In the genomic region with DNA sequence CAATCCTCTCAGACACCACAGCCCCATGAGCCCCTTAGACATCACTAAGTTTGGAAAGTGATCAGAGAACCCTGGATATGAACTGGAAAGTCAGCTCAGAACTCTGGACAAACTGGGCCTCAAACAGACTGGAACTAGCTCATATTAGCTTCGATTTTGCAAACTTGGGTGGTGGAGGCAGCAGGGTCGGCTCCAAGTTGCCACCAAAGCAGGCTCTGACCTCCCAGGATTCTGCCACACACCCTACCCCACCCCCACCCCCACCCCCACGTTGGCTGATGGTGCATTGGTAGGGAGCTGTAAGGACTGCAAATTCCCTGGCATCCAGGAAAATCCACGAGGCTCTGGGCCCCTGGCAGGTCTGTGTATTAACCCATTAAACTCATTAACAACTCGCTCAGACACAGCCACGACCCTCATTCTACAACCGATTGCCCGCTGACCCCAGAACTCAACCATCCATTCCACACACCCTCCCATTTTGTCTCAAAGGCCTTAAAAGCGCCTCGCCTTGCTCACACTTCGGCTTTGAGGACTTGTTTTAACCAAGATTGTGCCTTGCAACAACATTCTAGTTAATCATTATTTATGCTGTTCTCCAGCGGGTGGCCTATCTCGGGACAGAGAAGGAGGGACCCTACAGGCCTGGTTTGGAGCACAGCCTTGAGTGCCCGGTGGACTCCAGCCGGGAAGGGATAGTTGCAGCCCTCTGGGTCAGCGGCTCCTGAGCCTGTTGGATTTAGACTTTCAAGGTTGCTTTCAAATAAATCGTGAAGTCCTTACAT, we compare ENCODE assay signal across 8 mouse cellular contexts. TPM values are rescaled to one million over a fixed set of nuclear protein-coding genes. Genes with fewer than 3 reads are reported as not detected.
DNase-seq lines count a peak whose midpoint lies in the region; ATAC-seq lines count a peak whose summit lies in the region.

No protein-coding gene starts in this region.

- 6% methylated on average over 17 of the region's 17 CpGs for WGBS in hindbrain, embryonic 10.5 days
- 3% methylated on average over 17 of the region's 17 CpGs for WGBS in neural tube, embryonic 11.5 days

- H3K9me3 ChIP-seq in hindbrain, embryonic 10.5 days = no peaks in the 10 kb centered on the region
- H3K9me3 ChIP-seq in neural tube, embryonic 11.5 days (ENCODE audit: control insufficient read depth, low read length) = no peaks in the 10 kb centered on the region

- H3K27ac ChIP-seq in hindbrain, embryonic 10.5 days = peak overlapping the region; percentile 91
- no peak overlapping the region for H3K27ac ChIP-seq in neural tube, embryonic 11.5 days (ENCODE audit: low read depth, low read length)

- H3K36me3 ChIP-seq in hindbrain, embryonic 10.5 days = no peaks in the 10 kb centered on the region
- no peaks in the 10 kb centered on the region for H3K36me3 ChIP-seq in neural tube, embryonic 11.5 days (ENCODE audit: control insufficient read depth, insufficient read depth, low read length)

- peaks cover 91% of the 10 kb centered on the region for H3K4me1 ChIP-seq in hindbrain, embryonic 10.5 days (replicated peaks)
- peaks cover 36% of the 10 kb centered on the region for H3K4me1 ChIP-seq in neural tube, embryonic 11.5 days (ENCODE audit: control insufficient read depth, insufficient read depth, low read length)

- DNase-seq in heart, adult 11 months = peak; percentile 76
- no peak for DNase-seq in heart, postnatal 36 days
- DNase-seq in hindbrain, embryonic 10.5 days (ENCODE audit: low spot score) = peak; percentile 46
- peak; percentile 61 to 75 for DNase-seq in kidney, postnatal 4 days
- DNase-seq in neural tube, embryonic 11.5 days (ENCODE audit: low spot score) = peak; percentile 39
- no peak for DNase-seq in cerebellum, postnatal 25 days
- DNase-seq in Muller cell, postnatal 12 days (ENCODE audit: inconsistent ontology term) = no peak
- DNase-seq in left cerebral cortex, postnatal 14 days (ENCODE audit: low spot score in 2 of 2) = no peak

- intact Hi-C loops in heart, postnatal 36 days (cut with DNase I) = no loop called here
- intact Hi-C loops in left cerebral cortex, postnatal 14 days (cut with DNase I) = no loop called here

- peaks cover 85% of the 10 kb centered on the region for H3K27me3 ChIP-seq in hindbrain, embryonic 10.5 days (ENCODE audit: insufficient read depth, poor library complexity, severe bottlenecking)
- peaks cover 5% of the 10 kb centered on the region; the same call in 1 of the 2 replicates for H3K27me3 ChIP-seq in neural tube, embryonic 11.5 days (ENCODE audit: control insufficient read depth, insufficient read depth, low read length)

- H3K9ac ChIP-seq in neural tube, embryonic 11.5 days (ENCODE audit: low read length) = peak overlapping the region; percentile 68

- ATAC-seq in neural tube, embryonic 11.5 days (ENCODE audit: insufficient read depth, low FRiP score, low TSS enrichment) = no peak

- H3K4me2 ChIP-seq in neural tube, embryonic 11.5 days (ENCODE audit: low read depth) = peak overlapping the region; percentile 68

- H3K4me3 ChIP-seq in hindbrain, embryonic 10.5 days = peak overlapping the region; percentile 83
- H3K4me3 ChIP-seq in neural tube, embryonic 11.5 days (ENCODE audit: low read depth, low read length) = peak overlapping the region; percentile 73

RNA-seq across cellular contexts. Expression of a gene that starts 3.6 kb away (rescaled TPM):
- 1 to 10 TPM in 1 of 2 experiments, under 1 TPM in 1; 0.89 to 1.1 TPM for total RNA-seq in heart, postnatal 36 days (2021)
- 13.1 and 13.4 TPM in 2 replicates for polyA plus RNA-seq in hindbrain, embryonic 10.5 days (2016; fragmentation: Nextera tagmentation; extraction: Ambion mirVana)
- 13.0 and 14.0 TPM in 2 replicates for polyA plus RNA-seq in neural tube, embryonic 11.5 days (2014; fragmentation: Nextera tagmentation; extraction: Ambion mirVana)
- total RNA-seq in left cerebral cortex, postnatal 14 days (2021) = 1 to 10 TPM in 1 of 2 experiments, under 1 TPM in 1; 0.87 to 1.3 TPM

Comparison
In these comparisons a context has a peak if more than half of its experiments do, and no peak if none do; other contexts are left out.
1. DNase-seq: peak in heart, adult 11 months (single experiment), hindbrain, embryonic 10.5 days (single experiment), kidney, postnatal 4 days (2 of 2) and neural tube, embryonic 11.5 days (single experiment); none in heart, postnatal 36 days (0 of 2), cerebellum, postnatal 25 days (0 of 2), Muller cell, postnatal 12 days (single experiment) and left cerebral cortex, postnatal 14 days (0 of 2).